Mouse (Mus musculus) limb, embryonic 14.5 days (tissue): ENCODE measurements around the gene Stmn1. TPM values are rescaled to one million over a fixed set of nuclear protein-coding genes. Genes with fewer than 3 reads are reported as not detected.
A peak's percentile ranks its signal among the peaks of the same experiment; 100 is the strongest.

Experiments
- ATAC-seq: fragments of 200-750 bp; cut with Nextera tagmentation; 2 replicates; pipeline ENCODE4 v1.8.0; 2017; ENCODE audit warnings: low read depth, moderate number of reproducible peaks, moderate TSS enrichment; ENCODE audit not compliant: low FRiP score
- DNase-seq: peaks from one replicate; pipeline ENCODE4 v3.0.0-alpha.2; 2015; ENCODE audit warnings: low spot score
- H3K27ac ChIP-seq: fragments of 300-500 bp; sonication (generic); replicated peaks from 2 replicates; pipeline ENCODE4 v1.5.1; 2014; ENCODE audit warnings: low read depth, mild to moderate bottlenecking, low read length, moderate library complexity, mixed read lengths
- H3K27me3 ChIP-seq: fragments of 300-500 bp; sonication (generic); 2 replicates; pipeline ENCODE4 v1.6.1; 2014; ENCODE audit warnings: low read length, mixed read lengths; ENCODE audit not compliant: control insufficient read depth, insufficient read depth
- H3K36me3 ChIP-seq: fragments of 300-500 bp; sonication (generic); 2 replicates; pipeline ENCODE4 v1.6.1; 2014; ENCODE audit warnings: mild to moderate bottlenecking, low read length, moderate library complexity, mixed read lengths; ENCODE audit not compliant: control insufficient read depth, insufficient read depth
- H3K4me1 ChIP-seq: fragments of 300-500 bp; sonication (generic); 2 replicates; pipeline ENCODE4 v1.6.1; 2014; ENCODE audit warnings: antibody characterized with exemption, low read length, mixed read lengths; ENCODE audit not compliant: control insufficient read depth, insufficient read depth
- H3K4me2 ChIP-seq: fragments of 300-500 bp; sonication (generic); replicated peaks from 2 replicates; pipeline ENCODE4 v1.6.1; 2014; ENCODE audit warnings: low read depth, mild to moderate bottlenecking, low read length, moderate library complexity; ENCODE audit not compliant: severe bottlenecking
- H3K4me3 ChIP-seq: fragments of 300-500 bp; sonication (generic); replicated peaks from 2 replicates; pipeline ENCODE4 v1.5.1; 2014; ENCODE audit warnings: low read length
- H3K9ac ChIP-seq: fragments of 300-500 bp; sonication (generic); 2 replicates; pipeline ENCODE4 v1.6.1; 2014; ENCODE audit warnings: mild to moderate bottlenecking, low read depth, low read length, moderate library complexity; ENCODE audit not compliant: severe bottlenecking
- H3K9me3 ChIP-seq: fragments of 300-500 bp; sonication (generic); 2 replicates; pipeline ENCODE4 v1.6.1; 2016; ENCODE audit warnings: low read length; ENCODE audit not compliant: control insufficient read depth
- POLR2A ChIP-seq: fragments of 200-500 bp; IDR thresholded peaks from 2 replicates; pipeline ENCODE4 v1.8.0; 2012; ENCODE audit warnings: inconsistent platforms, mild to moderate bottlenecking, moderate library complexity, borderline replicate concordance; ENCODE audit not compliant: insufficient read depth, insufficient read length; ENCODE audit errors: extremely low read depth
- WGBS: fragments of 180-500 bp; shearing (Covaris S2); extraction: QIAGEN DNeasy Blood & Tissue Kit; methylation state at CpG from one replicate; pipeline ENCODE4 v1.1.7; 2014; 5-methylcytosine and 5-hydroxymethylcytosine counted together
- polyA plus RNA-seq, 2 experiments: library from polyadenylated mRNA; depleted of rRNA in 1 of 2; stranded (reverse) in 1 of 2; unstranded in 1 of 2; fragments of >200 nt; fragmentation: Nextera tagmentation in 1 of 2; extraction: Ambion mirVana in 1 of 2; gene quantifications; 2 replicates each; pipeline versions ENCODE4 v1.2.1 to v1.2.3; 2012 to 2014

The Stmn1 gene
- polyA plus RNA-seq (2012; rRNA removed) (246 and 428 TPM in 2 replicates), polyA plus RNA-seq (2014; fragmentation: Nextera tagmentation; extraction: Ambion mirVana) (1,273 and 1,449 TPM in 2 replicates)

DNA sequence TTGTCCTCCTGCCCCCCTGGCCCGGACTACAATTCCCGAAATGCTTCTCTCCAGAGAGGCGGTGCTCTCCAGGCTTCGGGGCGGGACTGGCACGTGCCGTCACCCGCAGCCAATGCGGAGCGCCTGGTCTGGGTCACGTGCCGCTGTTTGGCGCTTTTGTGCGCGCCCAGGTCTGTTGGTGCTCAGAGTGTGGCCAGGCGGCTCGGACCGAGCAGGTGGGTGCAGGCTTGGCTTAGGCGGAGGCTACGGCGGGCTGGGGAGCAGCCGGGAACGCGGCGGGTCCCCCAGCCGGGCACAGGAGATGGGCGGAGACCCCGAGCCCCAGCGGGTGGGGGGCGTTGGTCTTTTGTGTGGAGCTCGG is at the start of gene Stmn1:
TSS of gene Stmn1 (plus strand) at position 106 of the 361 bp plus-strand sequence.
- Histone ChIP-seq H3K36me3 (peaks cover 27% of the 10 kb centered on the region), H3K9me3 (no peaks in the 10 kb centered on the region), H3K4me2 (peak within 1 kb of the TSS; percentile 81), H3K27me3 (no peaks in the 10 kb centered on the region), H3K9ac (peak within 1 kb of the TSS; percentile 84), H3K4me1 (peaks cover 7% of the 10 kb centered on the region; the same call in 1 of the 2 replicates), H3K27ac (peak within 1 kb of the TSS; percentile 83), H3K4me3 (peak within 1 kb of the TSS; percentile 86)
- under 1% methylated on average over 31 of the region's 31 CpGs for WGBS
- TF ChIP-seq POLR2A = peak; percentile 99
- DNase-seq (peak; percentile 96), ATAC-seq (peak; percentile 94)

DNA sequence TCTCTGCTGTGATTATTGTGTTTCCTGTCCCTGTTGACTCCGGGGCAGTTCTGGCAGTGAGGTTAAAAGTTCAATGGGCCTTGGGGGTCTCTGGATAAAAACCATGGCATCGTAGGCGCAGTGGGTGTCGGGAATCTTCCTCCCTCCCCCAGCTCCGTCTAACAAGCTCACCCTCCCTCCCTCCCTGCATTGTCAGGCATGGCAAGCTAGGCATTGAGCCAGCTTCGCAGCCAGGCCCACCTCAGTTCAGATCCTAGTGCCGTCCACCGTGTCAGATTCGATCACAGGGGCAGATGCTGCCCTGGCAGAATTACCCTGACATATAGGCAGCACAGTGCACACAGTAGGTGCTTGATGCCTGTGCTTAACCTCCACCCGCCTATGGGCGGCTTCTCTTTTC is 46.1 kb upstream of the Stmn1 start:
- H3K9ac ChIP-seq = no peak overlapping the region
- no peak overlapping the region for H3K4me3 ChIP-seq
- no peak overlapping the region for H3K27ac ChIP-seq
- peaks cover 36% of the 10 kb centered on the region for H3K36me3 ChIP-seq
- H3K27me3 ChIP-seq = no peaks in the 10 kb centered on the region
- no peak for ATAC-seq
- H3K4me1 ChIP-seq = no peaks in the 10 kb centered on the region
- H3K4me2 ChIP-seq = no peak overlapping the region
- 67% methylated on average over 11 of the region's 11 CpGs for WGBS
- no peaks in the 10 kb centered on the region for H3K9me3 ChIP-seq
- DNase-seq = no peak
- TF ChIP-seq POLR2A = no peak

DNA sequence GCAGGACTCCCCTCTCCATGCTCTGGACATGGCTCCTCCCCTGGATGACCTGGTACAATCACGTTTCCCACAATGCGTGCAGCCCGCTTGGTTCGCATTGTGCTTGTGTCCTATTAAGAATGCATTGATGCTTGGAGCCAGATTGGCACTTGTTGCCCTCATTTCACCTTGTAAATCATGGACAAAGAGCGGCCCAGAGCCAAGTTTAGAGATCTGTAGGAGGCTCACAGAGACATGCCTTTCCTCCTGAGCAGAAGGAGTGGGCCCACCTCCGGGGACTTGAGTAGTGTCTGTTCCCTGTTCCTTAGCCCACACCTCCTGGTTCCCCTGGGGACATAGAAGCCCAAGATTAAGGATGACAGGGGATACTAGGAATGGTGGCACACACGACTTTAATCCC is 44.2 kb upstream of the Stmn1 start:
- no peak overlapping the region for H3K27ac ChIP-seq
- no peak overlapping the region for H3K4me3 ChIP-seq
- no peaks in the 10 kb centered on the region for H3K4me1 ChIP-seq
- TF ChIP-seq POLR2A = no peak
- no peak overlapping the region for H3K9ac ChIP-seq
- DNase-seq (no peak), ATAC-seq (no peak)
- WGBS = 88% methylated on average over 7 of the region's 7 CpGs
- H3K36me3 ChIP-seq = peaks cover 26% of the 10 kb centered on the region
- no peaks in the 10 kb centered on the region for H3K27me3 ChIP-seq
- H3K9me3 ChIP-seq = no peaks in the 10 kb centered on the region
- no peak overlapping the region for H3K4me2 ChIP-seq

DNA sequence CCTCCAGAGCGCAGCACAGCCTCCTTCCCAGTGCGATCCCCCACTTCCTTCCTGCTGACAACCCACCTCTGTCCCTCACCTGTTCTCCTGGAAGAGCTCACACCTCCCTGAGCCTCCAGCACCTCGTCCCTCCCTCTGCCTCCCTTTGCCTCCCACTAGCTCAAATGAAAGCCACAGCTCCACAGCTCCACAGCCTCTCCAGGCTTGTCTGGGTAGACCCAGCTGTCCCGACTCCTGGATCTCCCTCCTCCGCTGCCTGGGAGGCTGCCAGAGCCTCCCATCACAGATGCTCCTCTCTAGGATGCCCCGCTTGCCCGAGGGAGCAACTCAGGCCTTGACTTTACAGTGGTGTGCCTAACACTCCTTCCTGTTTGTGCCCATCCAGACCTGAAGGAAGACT is 43.0 kb upstream of the Stmn1 start:
- H3K9me3 ChIP-seq = no peaks in the 10 kb centered on the region
- H3K4me2 ChIP-seq = no peak overlapping the region
- no peak overlapping the region for H3K4me3 ChIP-seq
- no peaks in the 10 kb centered on the region for H3K27me3 ChIP-seq
- H3K27ac ChIP-seq = no peak overlapping the region
- peaks cover 1% of the 10 kb centered on the region; the same call in 1 of the 2 replicates for H3K4me1 ChIP-seq
- 73% methylated on average over 7 of the region's 7 CpGs for WGBS
- H3K36me3 ChIP-seq = peaks cover 26% of the 10 kb centered on the region
- ATAC-seq (no peak), DNase-seq (no peak)
- TF ChIP-seq POLR2A = no peak
- no peak overlapping the region for H3K9ac ChIP-seq

GRCm38 (mm10) chr4:134430381-134431004 is 37.6 kb upstream of the Stmn1 start:
- TF ChIP-seq POLR2A = no peak
- no peak overlapping the region for H3K27ac ChIP-seq
- no peak overlapping the region for H3K4me3 ChIP-seq
- WGBS = 18% methylated on average over 23 of the region's 23 CpGs
- no peak overlapping the region; the same call in 1 of the 2 replicates for H3K4me2 ChIP-seq
- peak; percentile 73 for ATAC-seq
- H3K36me3 ChIP-seq = peaks cover 8% of the 10 kb centered on the region
- H3K9ac ChIP-seq = no peak overlapping the region
- DNase-seq = peak; percentile 55
- H3K4me1 ChIP-seq = peaks cover 6% of the 10 kb centered on the region; the same call in 1 of the 2 replicates
- H3K27me3 ChIP-seq = no peaks in the 10 kb centered on the region
- no peaks in the 10 kb centered on the region for H3K9me3 ChIP-seq
